Mouse (Mus musculus) liver, embryonic 13.5 days (tissue): Measurements from ENCODE around the gene Piezo1. TPM values are rescaled to one million over a fixed set of nuclear protein-coding genes. Genes with fewer than 3 reads are reported as not detected.
A peak's percentile ranks its signal among the peaks of the same experiment; 100 is the strongest.

ENCODE experiments used
- ATAC-seq: fragments of 200-750 bp; cut with Nextera tagmentation; 2 replicates; pipeline ENCODE4 v1.8.0; 2017; ENCODE audit warnings: low read depth, mild to moderate bottlenecking, moderate number of reproducible peaks, moderate library complexity
- DNase-seq: peaks from one replicate; pipeline ENCODE4 v3.0.0; 2022
- H3K27ac ChIP-seq: fragments of 300-500 bp; sonication (generic); 2 replicates; pipeline ENCODE4 v1.5.1; 2015; ENCODE audit warnings: moderate library complexity, mild to moderate bottlenecking, inconsistent platforms
- H3K27me3 ChIP-seq: fragments of 300-500 bp; sonication (generic); 2 replicates; pipeline ENCODE4 v1.6.1; 2015; ENCODE audit warnings: mild to moderate bottlenecking, inconsistent platforms
- H3K36me3 ChIP-seq: fragments of 300-500 bp; sonication (generic); 2 replicates; pipeline ENCODE4 v1.6.1; 2015; ENCODE audit warnings: mild to moderate bottlenecking, inconsistent platforms
- H3K4me1 ChIP-seq: fragments of 300-500 bp; sonication (generic); replicated peaks from 2 replicates; pipeline ENCODE4 v1.6.1; 2015; ENCODE audit warnings: inconsistent platforms
- H3K4me2 ChIP-seq: fragments of 300-500 bp; sonication (generic); 2 replicates; pipeline ENCODE4 v1.6.1; 2015; ENCODE audit warnings: inconsistent platforms, mild to moderate bottlenecking, moderate library complexity
- H3K4me3 ChIP-seq: fragments of 300-500 bp; sonication (generic); replicated peaks from 2 replicates; pipeline ENCODE4 v1.5.1; 2015; ENCODE audit warnings: mild to moderate bottlenecking, inconsistent platforms
- H3K9ac ChIP-seq: fragments of 300-500 bp; sonication (generic); 2 replicates; pipeline ENCODE4 v1.6.1; 2015; ENCODE audit warnings: mild to moderate bottlenecking, inconsistent platforms
- H3K9me3 ChIP-seq: fragments of 300-500 bp; sonication (generic); replicated peaks from 2 replicates; pipeline ENCODE4 v1.6.1; 2016; ENCODE audit warnings: inconsistent platforms
- WGBS: fragments of 180-500 bp; shearing (Covaris S2); methylation state at CpG from one replicate; pipeline ENCODE4 v1.1.7; 2015; ENCODE audit not compliant: insufficient replicate concordance; 5-methylcytosine and 5-hydroxymethylcytosine counted together
- microRNA-seq: library from miRNA; unstranded; fragments of <30 nt; microRNA quantifications from one replicate; pipeline ENCODE4, GENCODE M21; 2016
- polyA plus RNA-seq: library from polyadenylated mRNA; unstranded; fragments of >200 nt; fragmentation: Nextera tagmentation; extraction: Ambion mirVana; gene quantifications from 2 replicates; pipeline ENCODE4 v1.2.1, GENCODE M21; 2015

The Piezo1 gene
- polyA plus RNA-seq, 1 experiment from 2014 or later = 14.2 TPM

GRCm38 (mm10) chr8:122433269-122433905, 117.7 kb downstream of the Piezo1 start:
- Histone ChIP-seq H3K4me3 (peak overlapping the region; percentile 64; the same call in 1 of the 2 replicates), H3K27me3 (peaks cover 13% of the 10 kb centered on the region; the same call in 1 of the 2 replicates), H3K27ac (0 out of 2 replicates have a peak overlapping the region, but pooled peaks have one; percentile 73), H3K4me1 (peaks cover 47% of the 10 kb centered on the region), H3K36me3 (peaks cover 36% of the 10 kb centered on the region), H3K9me3 (0 out of 2 replicates have a peak, but pooled peaks cover 4% of the 10 kb centered on the region), H3K9ac (no peak overlapping the region), H3K4me2 (peak overlapping the region; percentile 85)
- 52% methylated on average over 11 of the region's 11 CpGs for WGBS
- DNase-seq (no peak), ATAC-seq (peak; percentile 19; the same call in 1 of the 2 replicates)

GRCm38 (mm10) chr8:122432443-122433268, 118.5 kb downstream of the Piezo1 start, which contains the start of gene Cyba:
TSS of gene Cyba (minus strand) at chr8:122432930.
- ATAC-seq (peak; percentile 77), DNase-seq (peak; percentile 62)
- peak within 1 kb of the TSS; percentile 64 for H3K4me3 ChIP-seq
- H3K36me3 ChIP-seq = peaks cover 32% of the 10 kb centered on the region
- H3K4me2 ChIP-seq = peak within 1 kb of the TSS; percentile 85
- H3K9ac ChIP-seq = peak within 1 kb of the TSS; percentile 74
- peak within 1 kb of the TSS; percentile 73 for H3K27ac ChIP-seq
- peaks cover 40% of the 10 kb centered on the region for H3K4me1 ChIP-seq
- 0 out of 2 replicates have a peak, but pooled peaks cover 4% of the 10 kb centered on the region for H3K9me3 ChIP-seq
- WGBS = 3% methylated on average over 45 of the region's 45 CpGs
- H3K27me3 ChIP-seq = peaks cover 13% of the 10 kb centered on the region; the same call in 1 of the 2 replicates

Small RNA genes lying within 50 kb of the gene (microRNA-seq; reads per million reads assigned to microRNA genes)
- not detected for gene Gm24366

Other genes with a start within 250 kb of the Piezo1 start
- not detected in 2 replicates for gene Trhr2, start 190.6 kb downstream of the Piezo1 start, polyA plus RNA-seq
- 30.2 and 35.0 TPM in 2 replicates for gene Zc3h18, start 174.7 kb downstream of the Piezo1 start, polyA plus RNA-seq
- not detected in 2 replicates for gene Il17c, start 129.3 kb downstream of the Piezo1 start, polyA plus RNA-seq
- 133 and 153 TPM in 2 replicates for gene Cyba, start 118.4 kb downstream of the Piezo1 start, polyA plus RNA-seq
- 23.7 and 26.0 TPM in 2 replicates for gene Mvd, start 107.9 kb downstream of the Piezo1 start, polyA plus RNA-seq
- gene Snai3, start 90.6 kb downstream of the Piezo1 start, polyA plus RNA-seq = 0.20 and 0.31 TPM in 2 replicates
- gene Rnf166, start 75.3 kb downstream of the Piezo1 start, polyA plus RNA-seq = 12.2 and 13.7 TPM in 2 replicates
- 26.7 and 29.3 TPM in 2 replicates for gene Ctu2, start 75.2 kb downstream of the Piezo1 start, polyA plus RNA-seq
- gene Cdt1, start 16.7 kb upstream of the Piezo1 start, polyA plus RNA-seq = 60.6 and 64.3 TPM in 2 replicates
- 198 and 218 TPM in 2 replicates for gene Aprt, start 25.6 kb upstream of the Piezo1 start, polyA plus RNA-seq
- gene Galns, start 60.1 kb upstream of the Piezo1 start, polyA plus RNA-seq = 4.0 and 4.4 TPM in 2 replicates
- 23.2 and 26.7 TPM in 2 replicates for gene Trappc2l, start 60.3 kb upstream of the Piezo1 start, polyA plus RNA-seq
- gene Pabpn1l, start 71.4 kb upstream of the Piezo1 start, polyA plus RNA-seq = not detected in 2 replicates
- 4.5 and 5.7 TPM in 2 replicates for gene Cbfa2t3, start 147.8 kb upstream of the Piezo1 start, polyA plus RNA-seq
- 7.9 and 8.5 TPM in 2 replicates for gene Acsf3, start 224.2 kb upstream of the Piezo1 start, polyA plus RNA-seq